Mouse (Mus musculus) stomach, postnatal 0 days (tissue): ENCODE measurements at regions not wholly inside any gene's neighbourhood (a gene's known extent, or its start where the extent isn't known, plus 50 kb on each side); places are given as distances from the start of the nearest gene placed in this dataset.

Experiments used
- ATAC-seq: fragments of 200-750 bp; cut with Nextera tagmentation; 2 replicates; pipeline ENCODE4 v1.8.0; 2017; ENCODE audit not compliant: low FRiP score, low TSS enrichment
- DNase-seq: peaks from one replicate; pipeline ENCODE4 v3.0.0-alpha.2; 2016; ENCODE audit warnings: low spot score
- H3K27ac ChIP-seq: fragments of 300-500 bp; sonication (generic); replicated peaks from 2 replicates; pipeline ENCODE4 v1.5.1; 2014; ENCODE audit warnings: mild to moderate bottlenecking, control low read depth
- H3K27me3 ChIP-seq: fragments of 300-500 bp; sonication (generic); 2 replicates; pipeline ENCODE4 v1.6.1; 2014; ENCODE audit warnings: low read length; ENCODE audit not compliant: control insufficient read depth, insufficient read depth
- H3K36me3 ChIP-seq: fragments of 300-500 bp; sonication (generic); 2 replicates; pipeline ENCODE4 v1.6.1; 2014; ENCODE audit warnings: low read length, mixed read lengths; ENCODE audit not compliant: control insufficient read depth, insufficient read depth
- H3K4me1 ChIP-seq: fragments of 300-500 bp; sonication (generic); replicated peaks from 2 replicates; pipeline ENCODE4 v1.6.1; 2014; ENCODE audit warnings: antibody characterized with exemption; ENCODE audit not compliant: control insufficient read depth, insufficient read depth
- H3K4me2 ChIP-seq: fragments of 300-500 bp; sonication (generic); replicated peaks from 2 replicates; pipeline ENCODE4 v1.6.1; 2014; ENCODE audit warnings: low read depth, mild to moderate bottlenecking, control low read depth, moderate library complexity
- H3K4me3 ChIP-seq: fragments of 300-500 bp; sonication (generic); 2 replicates; pipeline ENCODE4 v1.5.1; 2014; ENCODE audit warnings: low read depth, low read length, control low read depth
- H3K9ac ChIP-seq: fragments of 300-500 bp; sonication (generic); 2 replicates; pipeline ENCODE4 v1.6.1; 2014; ENCODE audit warnings: mild to moderate bottlenecking, low read length, control low read depth, mixed read lengths
- H3K9me3 ChIP-seq: fragments of 300-500 bp; sonication (generic); 2 replicates; pipeline ENCODE4 v1.6.1; 2016; ENCODE audit warnings: low read length; ENCODE audit not compliant: control insufficient read depth
- CTCF ChIP-seq: IDR thresholded peaks from 2 replicates; pipeline ENCODE4 v1.5.1; 2016; ENCODE audit warnings: antibody characterized with exemption, low read depth, mild to moderate bottlenecking, moderate library complexity
- EP300 ChIP-seq: optimal IDR thresholded peaks from 2 replicates; pipeline ENCODE3; 2016; ENCODE audit warnings: antibody characterized with exemption
- WGBS: fragments of 180-500 bp; shearing (Covaris S2); extraction: QIAGEN DNeasy Blood & Tissue Kit; methylation state at CpG from one replicate; pipeline ENCODE4 v1.1.7; 2014; 5-methylcytosine and 5-hydroxymethylcytosine counted together

GRCm38 (mm10) chr3:80324726-80325125, 440.4 kb downstream of the Fam198b start:
- Histone ChIP-seq H3K27me3 (no peaks in the 10 kb centered on the region), H3K9me3 (no peaks in the 10 kb centered on the region), H3K27ac (no peak overlapping the region), H3K4me2 (no peak overlapping the region), H3K4me3 (no peak overlapping the region), H3K4me1 (no peaks in the 10 kb centered on the region), H3K36me3 (no peaks in the 10 kb centered on the region), H3K9ac (no peak overlapping the region)
- DNase-seq (no peak), ATAC-seq (no peak)
- 70% methylated on average over 2 of the region's 2 CpGs for WGBS
- TF ChIP-seq CTCF (no peak), EP300 (no peak)

- no peak overlapping the region for H3K9ac ChIP-seq
- TF ChIP-seq CTCF (no peak), EP300 (no peak)
- 48% methylated on average over 3 of the region's 3 CpGs for WGBS
Observed at GRCm38 (mm10) chr3:80331776-80332175, 447.4 kb downstream of the Fam198b start.

GRCm38 (mm10) chr3:80334446-80334893, 450.1 kb downstream of the Fam198b start:
- no peaks in the 10 kb centered on the region for H3K4me1 ChIP-seq
- no peaks in the 10 kb centered on the region for H3K36me3 ChIP-seq
- no peaks in the 10 kb centered on the region for H3K27me3 ChIP-seq
- H3K4me2 ChIP-seq, result no peak overlapping the region
- H3K27ac ChIP-seq, result no peak overlapping the region
- no peak overlapping the region for H3K4me3 ChIP-seq
- H3K9me3 ChIP-seq, result no peaks in the 10 kb centered on the region
- TF ChIP-seq EP300, result no peak
- TF ChIP-seq CTCF, result no peak
- no peak overlapping the region for H3K9ac ChIP-seq
- 49% methylated on average over 4 of the region's 4 CpGs for WGBS
- DNase-seq, result no peak
- ATAC-seq, result no peak

More at GRCm38 (mm10) chr3:80331776-80332175, 447.4 kb downstream of the Fam198b start:
- Histone ChIP-seq H3K4me2 (no peak overlapping the region), H3K36me3 (no peaks in the 10 kb centered on the region), H3K4me1 (no peaks in the 10 kb centered on the region), H3K4me3 (no peak overlapping the region), H3K27me3 (no peaks in the 10 kb centered on the region), H3K27ac (no peak overlapping the region), H3K9me3 (no peaks in the 10 kb centered on the region)
- DNase-seq (no peak), ATAC-seq (no peak)

GRCm38 (mm10) chr3:80336123-80336674, 451.9 kb downstream of the Fam198b start:
- ATAC-seq (no peak), DNase-seq (no peak)
- TF ChIP-seq CTCF (no peak), EP300 (no peak)
- H3K27ac ChIP-seq, result no peak overlapping the region
- WGBS, result 89% methylated on average over 8 of the region's 8 CpGs
- H3K36me3 ChIP-seq, result no peaks in the 10 kb centered on the region
- no peaks in the 10 kb centered on the region for H3K27me3 ChIP-seq
- H3K9me3 ChIP-seq, result no peaks in the 10 kb centered on the region
- H3K4me2 ChIP-seq, result no peak overlapping the region
- H3K4me1 ChIP-seq, result no peaks in the 10 kb centered on the region
- no peak overlapping the region for H3K9ac ChIP-seq
- no peak overlapping the region for H3K4me3 ChIP-seq

GRCm38 (mm10) chr3:80367972-80368371, 434.7 kb downstream of the Gria2 start:
- no peaks in the 10 kb centered on the region for H3K36me3 ChIP-seq
- no peak overlapping the region for H3K27ac ChIP-seq
- no peak for DNase-seq
- ATAC-seq, result no peak
- no peak overlapping the region for H3K4me2 ChIP-seq
- H3K9ac ChIP-seq, result no peak overlapping the region
- TF ChIP-seq EP300 (no peak), CTCF (no peak)
- H3K9me3 ChIP-seq, result no peaks in the 10 kb centered on the region
- H3K4me3 ChIP-seq, result no peak overlapping the region
- no peaks in the 10 kb centered on the region for H3K27me3 ChIP-seq
- no peaks in the 10 kb centered on the region for H3K4me1 ChIP-seq

GRCm38 (mm10) chr3:80369214-80369941, 433.3 kb downstream of the Gria2 start:
- WGBS, result 78% methylated on average over 4 of the region's 4 CpGs
- Histone ChIP-seq H3K4me3 (no peak overlapping the region), H3K9me3 (no peaks in the 10 kb centered on the region), H3K9ac (no peak overlapping the region), H3K27me3 (no peaks in the 10 kb centered on the region), H3K4me1 (no peaks in the 10 kb centered on the region), H3K36me3 (no peaks in the 10 kb centered on the region), H3K27ac (no peak overlapping the region), H3K4me2 (no peak overlapping the region)
- no peak for DNase-seq
- ATAC-seq, result no peak
- TF ChIP-seq CTCF, result no peak
- TF ChIP-seq EP300, result no peak
